ENCODE assay signal across 8 mouse cellular contexts in genomic region chr7:111779504-111780242, GRCm38 (mm10). TPM values are rescaled to one million over a fixed set of nuclear protein-coding genes. Genes with fewer than 3 reads are reported as not detected.
DNase-seq lines count a peak whose midpoint lies in the region; ATAC-seq and TF ChIP-seq lines count a peak whose summit lies in the region.

Gene Galnt18, minus strand, starts transcription at chr7:111779977.

- TF ChIP-seq POLR2A in CH12.LX (IDR thresholded peaks at IDR 0.05; ENCODE audit: low read depth, low read length), result no peak

- no peaks in the 10 kb centered on the region for H3K9me3 ChIP-seq in CH12.LX (replicated peaks; ENCODE audit: low read length)
- no peaks in the 10 kb centered on the region for H3K9me3 ChIP-seq in forebrain, postnatal 0 days (ENCODE audit: low read length)
- no peaks in the 10 kb centered on the region for H3K9me3 ChIP-seq in liver, embryonic 13.5 days (replicated peaks)
- no peaks in the 10 kb centered on the region for H3K9me3 ChIP-seq in neural tube, embryonic 13.5 days

- no peak for TF ChIP-seq RAD21 in CH12.LX (IDR thresholded peaks at IDR 0.05; ENCODE audit: low read depth, low read length)

- intact Hi-C loops in heart, postnatal 14 days (cut with DNase I), result loop anchor here (1.0 to 5.0 kb wide), 7 partner anchors 37 to 597 kb away; no protein-coding TSS in a partner anchor

- no peak for TF ChIP-seq EP300 in CH12.LX (IDR thresholded peaks at IDR 0.05; ENCODE audit: low read length)

- H3K4me1 ChIP-seq in CH12.LX (ENCODE audit: control insufficient read depth in 1 of 2, insufficient read depth in 2 of 2), result no peaks in the 10 kb centered on the region
- H3K4me1 ChIP-seq in forebrain, postnatal 0 days (ENCODE audit: insufficient read depth), result no peaks in the 10 kb centered on the region
- peaks cover 5% of the 10 kb centered on the region; the same call in 1 of the 2 replicates for H3K4me1 ChIP-seq in liver, embryonic 13.5 days (replicated peaks)
- H3K4me1 ChIP-seq in neural tube, embryonic 13.5 days (replicated peaks), result peaks cover 27% of the 10 kb centered on the region

- under 1% methylated on average over 52 of the region's 52 CpGs for WGBS in forebrain, postnatal 0 days
- WGBS in liver, embryonic 13.5 days (ENCODE audit: insufficient replicate concordance), result under 1% methylated on average over 52 of the region's 52 CpGs
- under 1% methylated on average over 52 of the region's 52 CpGs for WGBS in neural tube, embryonic 13.5 days

- DNase-seq in CH12.LX (ENCODE audit: extremely low read depth), result no peak
- peak; percentile 94 for DNase-seq in cerebellum, adult 18-20 months
- DNase-seq in forebrain, postnatal 0 days, result peak; percentile 91
- peak; percentile 96 for DNase-seq in heart, postnatal 14 days
- peak; percentile 97 to 98 for DNase-seq in kidney, postnatal 4 days
- peak; percentile 28 for DNase-seq in liver, embryonic 13.5 days
- DNase-seq in testis, postnatal 14 days (ENCODE audit: low spot score), result peak; percentile 90

- H3K4me3 ChIP-seq in CH12.LX (replicated peaks in 1 of 3; ENCODE audit: low read depth in 2 of 3, low read length in 2 of 3, poor library complexity in 1 of 3), result no peak within 1 kb of the TSS
- peak within 1 kb of the TSS; percentile 58 for H3K4me3 ChIP-seq in forebrain, postnatal 0 days (ENCODE audit: low read depth, low read length)
- H3K4me3 ChIP-seq in liver, embryonic 13.5 days (replicated peaks), result peak within 1 kb of the TSS; percentile 46
- peak within 1 kb of the TSS; percentile 50 for H3K4me3 ChIP-seq in neural tube, embryonic 13.5 days

- H3K9ac ChIP-seq in CH12.LX (ENCODE audit: insufficient read depth, low read depth), result no peak within 1 kb of the TSS
- peak within 1 kb of the TSS; percentile 58 for H3K9ac ChIP-seq in forebrain, postnatal 0 days
- no peak within 1 kb of the TSS for H3K9ac ChIP-seq in liver, embryonic 13.5 days
- H3K9ac ChIP-seq in neural tube, embryonic 13.5 days, result peak within 1 kb of the TSS; percentile 69

- in situ Hi-C loops in CH12.LX (cut with MboI; ENCODE audit: low pct_ligation_motif_present, low pct_unique_long_range_greater_than_20kb, low sequenced_read_pairs), result loop anchor here (25.0 kb wide), 1 partner anchor 183 kb away; no protein-coding TSS in a partner anchor

- H3K27me3 ChIP-seq in CH12.LX (replicated peaks), result peaks cover 75% of the 10 kb centered on the region
- H3K27me3 ChIP-seq in forebrain, postnatal 0 days (ENCODE audit: insufficient read depth, low read length), result no peaks in the 10 kb centered on the region
- H3K27me3 ChIP-seq in liver, embryonic 13.5 days, result peaks cover 50% of the 10 kb centered on the region
- peaks cover 32% of the 10 kb centered on the region for H3K27me3 ChIP-seq in neural tube, embryonic 13.5 days

- no peaks in the 10 kb centered on the region for H3K36me3 ChIP-seq in CH12.LX (replicated peaks in 1 of 2; ENCODE audit: control insufficient read depth in 1 of 2, insufficient read depth in 1 of 2, low read length in 1 of 2)
- H3K36me3 ChIP-seq in forebrain, postnatal 0 days (ENCODE audit: insufficient read depth), result no peaks in the 10 kb centered on the region
- no peaks in the 10 kb centered on the region for H3K36me3 ChIP-seq in liver, embryonic 13.5 days
- H3K36me3 ChIP-seq in neural tube, embryonic 13.5 days, result no peaks in the 10 kb centered on the region

- no peaks in the 10 kb centered on the region for H3K79me2 ChIP-seq in CH12.LX (replicated peaks; ENCODE audit: control insufficient read depth, extremely low read depth, insufficient read depth, poor library complexity, severe bottlenecking)

- ATAC-seq in forebrain, postnatal 0 days, result peak; percentile 97
- ATAC-seq in liver, embryonic 13.5 days (ENCODE audit: low read depth), result peak; percentile 89
- peak; percentile 98 for ATAC-seq in neural tube, embryonic 13.5 days (ENCODE audit: low read depth)

- dilution Hi-C loops in CH12.LX (cut with MboI; ENCODE audit: extremely low pct_ligation_motif_present, extremely low pct_unique_long_range_greater_than_20kb, low sequenced_read_pairs), result no loop called here

- TF ChIP-seq CTCF in CH12.LX (conservative IDR thresholded peaks at IDR 0.05 in 1 of 2, IDR thresholded peaks at IDR 0.05 in 1 of 2; ENCODE audit: low read depth in 2 of 2, low read length in 2 of 2), result no peak
- TF ChIP-seq CTCF in forebrain, postnatal 0 days (IDR thresholded peaks at IDR 0.05; ENCODE audit: low read depth), result peak; percentile 35

- H3K27ac ChIP-seq in CH12.LX (ENCODE audit: insufficient read depth, low read depth), result no peak within 1 kb of the TSS
- peak within 1 kb of the TSS; percentile 54 for H3K27ac ChIP-seq in forebrain, postnatal 0 days (ENCODE audit: low read depth, low read length)
- no peak within 1 kb of the TSS for H3K27ac ChIP-seq in liver, embryonic 13.5 days
- no peak within 1 kb of the TSS for H3K27ac ChIP-seq in neural tube, embryonic 13.5 days (replicated peaks)

- peak within 1 kb of the TSS; percentile 60 for H3K4me2 ChIP-seq in CH12.LX (ENCODE audit: insufficient read depth, low read depth, poor library complexity, severe bottlenecking)
- peak within 1 kb of the TSS; percentile 98 for H3K4me2 ChIP-seq in forebrain, postnatal 0 days (ENCODE audit: low read depth)
- H3K4me2 ChIP-seq in liver, embryonic 13.5 days, result peak within 1 kb of the TSS; percentile 63
- H3K4me2 ChIP-seq in neural tube, embryonic 13.5 days, result peak within 1 kb of the TSS; percentile 93

TF ChIP-seq in CH12.LX, 34 proteins besides CTCF, POLR2A, EP300 and RAD21:
- TF ChIP-seq RCOR1 (conservative IDR thresholded peaks at IDR 0.05; ENCODE audit: low read depth, low read length) (no peak), IRF4 (IDR thresholded peaks at IDR 0.05; ENCODE audit: low read depth, low read length) (no peak), ZMIZ1 (IDR thresholded peaks at IDR 0.05; ENCODE audit: low read depth, low read length) (no peak), MXI1 (IDR thresholded peaks at IDR 0.05; ENCODE audit: low read depth, low read length) (no peak), SMC3 (IDR thresholded peaks at IDR 0.05; ENCODE audit: low read depth, low read length) (no peak), MEF2A (IDR thresholded peaks at IDR 0.05; ENCODE audit: borderline replicate concordance, low read depth, low read length) (no peak), HCFC1 (IDR thresholded peaks at IDR 0.05; ENCODE audit: low read depth, low read length) (no peak), TBP (conservative IDR thresholded peaks at IDR 0.05; ENCODE audit: low read depth, low read length) (no peak), NRF1 (IDR thresholded peaks at IDR 0.05; ENCODE audit: low read depth, low read length) (no peak), UBTF (IDR thresholded peaks at IDR 0.05; ENCODE audit: low read depth, low read length) (no peak), NELFE (IDR thresholded peaks at IDR 0.05; ENCODE audit: low read depth, low read length) (no peak), POLR2AphosphoS2 (IDR thresholded peaks at IDR 0.05; ENCODE audit: low read depth, low read length) (no peak), E2F4 (IDR thresholded peaks at IDR 0.05; ENCODE audit: insufficient replicate concordance, low read depth, low read length) (no peak), ZNF384 (IDR thresholded peaks at IDR 0.05; ENCODE audit: low read depth, low read length) (no peak), JUND (conservative IDR thresholded peaks at IDR 0.05; ENCODE audit: low read depth, low read length) (no peak), JUN (IDR thresholded peaks at IDR 0.05; ENCODE audit: insufficient read depth, low read depth, low read length) (no peak), BHLHE40 (IDR thresholded peaks at IDR 0.05; ENCODE audit: low read depth, low read length) (no peak)

RNA-seq across cellular contexts. Expression of gene Galnt18, which starts in this region (rescaled TPM):
- total RNA-seq in CH12.LX (2012; rRNA removed) (0.04 and 0.13 TPM in 2 replicates), CH12.LX (2014; rRNA removed) (not detected in 2 replicates)
- not detected in 2 replicates for polyA plus RNA-seq in CH12.LX (2012; ENCODE audit: insufficient read length, low read depth)
- 22.0 and 22.6 TPM in 2 replicates for total RNA-seq in forebrain, postnatal 0 days (2014; rRNA removed)
- 13.9 and 18.0 TPM in 2 replicates for polyA plus RNA-seq in forebrain, postnatal 0 days (2015; fragmentation: Nextera tagmentation; extraction: Ambion mirVana)
- total RNA-seq in heart, postnatal 14 days (2021), result 10 to 100 TPM; 16.7 to 16.8 TPM
- 1.7 and 2.1 TPM in 2 replicates for polyA plus RNA-seq in liver, embryonic 13.5 days (2015; fragmentation: Nextera tagmentation; extraction: Ambion mirVana)
- 8.5 and 10.0 TPM in 2 replicates for polyA plus RNA-seq in neural tube, embryonic 13.5 days (2015; fragmentation: Nextera tagmentation; extraction: Ambion mirVana)

Comparison
In these comparisons a context has a peak if more than half of its experiments do, and no peak if none do; other contexts are left out.
1. RNA of gene Galnt18 (total RNA-seq): 22.0 to 22.6 TPM in forebrain, postnatal 0 days and 16.7 to 16.8 TPM in heart, postnatal 14 days; 0.04 to 0.13 TPM in CH12.LX; every median in the first group is over 10 times any median in the second.
2. H3K4me3 ChIP-seq: peak in forebrain, postnatal 0 days (single experiment), liver, embryonic 13.5 days (single experiment) and neural tube, embryonic 13.5 days (single experiment); none in CH12.LX (0 of 3).
3. H3K9ac ChIP-seq: peak in forebrain, postnatal 0 days (single experiment) and neural tube, embryonic 13.5 days (single experiment); none in CH12.LX (single experiment) and liver, embryonic 13.5 days (single experiment).
4. Peak in every context shown above with its lines, with median percentiles within 50 percentile points of each other: H3K4me2 ChIP-seq and ATAC-seq.